Mouse (Mus musculus): ENCODE measurements around the gene Snapc3. TPM values are rescaled to one million over a fixed set of nuclear protein-coding genes. Genes with fewer than 3 reads are reported as not detected.

Snapc3 gene
- total and polyA plus RNA-seq, 3 experiments: 18.2 to 28.7 (median 18.8) TPM

DNA sequence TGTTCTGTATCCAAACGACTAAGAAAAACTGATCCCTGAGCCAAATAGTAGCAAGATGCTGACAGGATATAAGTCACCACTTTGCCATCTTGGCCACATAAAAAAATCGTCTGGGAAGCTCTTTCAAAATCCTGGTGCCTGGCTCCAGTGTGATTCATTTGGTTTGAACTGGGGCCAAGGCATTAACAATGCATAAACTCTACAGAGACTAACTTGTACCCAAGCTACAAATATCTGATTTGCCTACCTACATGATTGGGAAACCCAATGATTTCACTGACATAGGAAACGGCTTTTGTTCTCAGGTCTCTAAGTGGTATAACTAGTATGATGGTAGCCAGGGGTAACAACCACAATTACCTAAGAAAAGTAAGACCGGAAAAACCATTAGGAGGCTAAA lies 37.3 kb upstream of the Snapc3 start:
- in situ Hi-C loops (cut with MboI; ENCODE audit: low pct_ligation_motif_present, low pct_unique_long_range_greater_than_20kb, low sequenced_read_pairs) (no loop called here), dilution Hi-C loops (cut with MboI; ENCODE audit: extremely low pct_ligation_motif_present, extremely low pct_unique_long_range_greater_than_20kb, low sequenced_read_pairs) (no loop called here)
- TF ChIP-seq TBP (conservative IDR thresholded peaks at IDR 0.05; ENCODE audit: low read depth, low read length) (no peak), SIN3A (IDR thresholded peaks at IDR 0.05; ENCODE audit: low read length) (no peak), CHD1 (IDR thresholded peaks at IDR 0.05; ENCODE audit: low read depth, low read length) (no peak), ETS1 (conservative IDR thresholded peaks at IDR 0.05; ENCODE audit: low read depth, low read length) (no peak), JUND (conservative IDR thresholded peaks at IDR 0.05; ENCODE audit: low read depth, low read length) (no peak), MEF2A (IDR thresholded peaks at IDR 0.05; ENCODE audit: borderline replicate concordance, low read depth, low read length) (no peak), KAT2A (IDR thresholded peaks at IDR 0.05; ENCODE audit: insufficient replicate concordance, low read length) (no peak), BHLHE40 (IDR thresholded peaks at IDR 0.05; ENCODE audit: low read depth, low read length) (no peak), POLR2AphosphoS2 (IDR thresholded peaks at IDR 0.05; ENCODE audit: low read depth, low read length) (no peak), ZC3H11A (IDR thresholded peaks at IDR 0.05; ENCODE audit: low read depth, low read length) (no peak), NELFE (IDR thresholded peaks at IDR 0.05; ENCODE audit: low read depth, low read length) (no peak), UBTF (IDR thresholded peaks at IDR 0.05; ENCODE audit: low read depth, low read length) (no peak), ZKSCAN1 (IDR thresholded peaks at IDR 0.05; ENCODE audit: borderline replicate concordance, low read depth, low read length) (no peak), CTCF (conservative IDR thresholded peaks at IDR 0.05 in 1 of 2, IDR thresholded peaks at IDR 0.05 in 1 of 2; ENCODE audit: low read depth in 2 of 2, low read length in 2 of 2) (no peak)
- Histone ChIP-seq H3K9ac (ENCODE audit: insufficient read depth, low read depth) (no peak overlapping the region), H3K79me2 (replicated peaks; ENCODE audit: control insufficient read depth, extremely low read depth, insufficient read depth, poor library complexity, severe bottlenecking) (no peaks in the 10 kb centered on the region), H3K4me3 (replicated peaks in 1 of 3; ENCODE audit: low read depth in 2 of 3, low read length in 2 of 3, poor library complexity in 1 of 3) (no peak overlapping the region), H3K9me3 (replicated peaks; ENCODE audit: low read length) (no peaks in the 10 kb centered on the region), H3K36me3 (replicated peaks in 1 of 2; ENCODE audit: control insufficient read depth in 1 of 2, insufficient read depth in 1 of 2, low read length in 1 of 2) (no peaks in the 10 kb centered on the region), H3K27me3 (replicated peaks) (no peaks in the 10 kb centered on the region), H3K4me2 (ENCODE audit: insufficient read depth, low read depth, poor library complexity, severe bottlenecking) (no peak overlapping the region), H3K27ac (ENCODE audit: insufficient read depth, low read depth) (no peak overlapping the region), H3K4me1 (ENCODE audit: control insufficient read depth in 1 of 2, insufficient read depth in 2 of 2) (peaks cover 0 to 6% of the 10 kb centered on the region in 2 experiments; a peak in 1 of 4 replicates)
- DNase-seq (ENCODE audit: extremely low read depth): no peak

DNA sequence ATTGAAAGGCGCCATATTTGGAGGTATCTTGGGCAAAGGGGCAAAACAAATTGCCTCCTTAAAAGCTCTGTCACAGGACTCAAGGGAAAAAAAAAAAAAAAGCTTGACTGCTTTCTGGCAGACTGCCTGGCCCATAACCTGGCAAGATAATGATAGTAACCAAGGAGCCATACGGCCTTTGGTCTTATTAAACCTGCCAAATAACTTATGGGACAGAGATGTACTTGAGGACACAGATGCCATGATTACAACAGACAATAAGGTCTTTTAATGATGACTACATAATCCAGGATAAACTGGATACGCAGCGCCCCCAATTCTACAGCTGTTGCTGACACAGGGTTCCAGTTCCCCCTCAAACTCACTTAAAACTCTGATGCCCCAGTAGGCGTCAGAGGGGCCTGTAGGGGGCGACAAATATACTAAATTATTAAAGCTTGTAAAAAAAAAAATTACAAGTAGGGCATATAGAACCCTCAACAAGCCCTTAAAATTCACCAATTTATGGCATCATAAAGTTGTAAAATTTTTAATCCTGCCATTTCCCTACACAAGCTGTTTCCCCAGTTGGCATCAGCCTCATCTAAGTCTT lies 33.5 kb upstream of the Snapc3 start:
- H3K4me3 ChIP-seq (replicated peaks in 1 of 3; ENCODE audit: low read depth in 2 of 3, low read length in 2 of 3, poor library complexity in 1 of 3): no peak overlapping the region
- TF ChIP-seq TBP (conservative IDR thresholded peaks at IDR 0.05; ENCODE audit: low read depth, low read length): no peak
- TF ChIP-seq CTCF (conservative IDR thresholded peaks at IDR 0.05 in 1 of 2, IDR thresholded peaks at IDR 0.05 in 1 of 2; ENCODE audit: low read depth in 2 of 2, low read length in 2 of 2): peak; percentile 40 to 74; a peak in 3 of 4 replicates
- no peak for TF ChIP-seq JUN (IDR thresholded peaks at IDR 0.05; ENCODE audit: insufficient read depth, low read depth, low read length)
- TF ChIP-seq NRF1 (IDR thresholded peaks at IDR 0.05; ENCODE audit: low read depth, low read length): no peak
- TF ChIP-seq KAT2A (IDR thresholded peaks at IDR 0.05; ENCODE audit: insufficient replicate concordance, low read length): no peak
- TF ChIP-seq ZC3H11A (IDR thresholded peaks at IDR 0.05; ENCODE audit: low read depth, low read length): no peak
- TF ChIP-seq HCFC1 (IDR thresholded peaks at IDR 0.05; ENCODE audit: low read depth, low read length): no peak
- no peak for TF ChIP-seq ZMIZ1 (IDR thresholded peaks at IDR 0.05; ENCODE audit: low read depth, low read length)
- TF ChIP-seq MAFK (IDR thresholded peaks at IDR 0.05; ENCODE audit: insufficient replicate concordance, low read length): no peak
- peak; percentile 51 for TF ChIP-seq RAD21 (IDR thresholded peaks at IDR 0.05; ENCODE audit: low read depth, low read length)
- no peak for TF ChIP-seq E2F4 (IDR thresholded peaks at IDR 0.05; ENCODE audit: insufficient replicate concordance, low read depth, low read length)
- TF ChIP-seq ZNF384 (IDR thresholded peaks at IDR 0.05; ENCODE audit: low read depth, low read length): peak; percentile 95
- TF ChIP-seq SMC3 (IDR thresholded peaks at IDR 0.05; ENCODE audit: low read depth, low read length): peak; percentile 58
- TF ChIP-seq GABPA (IDR thresholded peaks at IDR 0.05; ENCODE audit: insufficient replicate concordance, low read depth, low read length): no peak
- TF ChIP-seq MXI1 (IDR thresholded peaks at IDR 0.05; ENCODE audit: low read depth, low read length): no peak
- DNase-seq (ENCODE audit: extremely low read depth): peak; percentile 57
- peaks cover 3% of the 10 kb centered on the region for H3K9me3 ChIP-seq (replicated peaks; ENCODE audit: low read length)
- no peaks in the 10 kb centered on the region for H3K79me2 ChIP-seq (replicated peaks; ENCODE audit: control insufficient read depth, extremely low read depth, insufficient read depth, poor library complexity, severe bottlenecking)
- no peak overlapping the region for H3K4me2 ChIP-seq (ENCODE audit: insufficient read depth, low read depth, poor library complexity, severe bottlenecking)
- no peaks in the 10 kb centered on the region for H3K36me3 ChIP-seq (replicated peaks in 1 of 2; ENCODE audit: control insufficient read depth in 1 of 2, insufficient read depth in 1 of 2, low read length in 1 of 2)
- in situ Hi-C loops (cut with MboI; ENCODE audit: low pct_ligation_motif_present, low pct_unique_long_range_greater_than_20kb, low sequenced_read_pairs): no loop called here
- H3K4me1 ChIP-seq (ENCODE audit: control insufficient read depth in 1 of 2, insufficient read depth in 2 of 2): no peaks in the 10 kb centered on the region
- no peaks in the 10 kb centered on the region for H3K27me3 ChIP-seq (replicated peaks)
- H3K9ac ChIP-seq (ENCODE audit: insufficient read depth, low read depth): no peak overlapping the region
- no peak overlapping the region for H3K27ac ChIP-seq (ENCODE audit: insufficient read depth, low read depth)
- dilution Hi-C loops (cut with MboI; ENCODE audit: extremely low pct_ligation_motif_present, extremely low pct_unique_long_range_greater_than_20kb, low sequenced_read_pairs): no loop called here

Measured in CH12.LX (cell line).